Mouse (Mus musculus) intestine, embryonic 15.5 days (tissue): ENCODE data around the gene Tut1. TPM values are rescaled to one million over a fixed set of nuclear protein-coding genes. Genes with fewer than 3 reads are reported as not detected.
A peak's percentile ranks its signal among the peaks of the same experiment; 100 is the strongest.

Source experiments
- ATAC-seq: fragments of 200-750 bp; cut with Nextera tagmentation; 2 replicates; pipeline ENCODE4 v1.8.0; 2017; ENCODE audit warnings: moderate TSS enrichment, moderate library complexity
- H3K27ac ChIP-seq: fragments of 300-500 bp; sonication (generic); 2 replicates; pipeline ENCODE4 v1.5.1; 2015; ENCODE audit warnings: mild to moderate bottlenecking, inconsistent platforms
- H3K27me3 ChIP-seq: fragments of 300-500 bp; sonication (generic); replicated peaks from 2 replicates; pipeline ENCODE4 v1.6.1; 2015; ENCODE audit warnings: inconsistent platforms
- H3K36me3 ChIP-seq: fragments of 300-500 bp; sonication (generic); 2 replicates; pipeline ENCODE4 v1.6.1; 2015; ENCODE audit warnings: inconsistent platforms
- H3K4me1 ChIP-seq: fragments of 300-500 bp; sonication (generic); replicated peaks from 2 replicates; pipeline ENCODE4 v1.6.1; 2015; ENCODE audit warnings: inconsistent platforms
- H3K4me2 ChIP-seq: fragments of 300-500 bp; sonication (generic); replicated peaks from 2 replicates; pipeline ENCODE4 v1.6.1; 2015; ENCODE audit warnings: mild to moderate bottlenecking, inconsistent platforms
- H3K4me3 ChIP-seq: fragments of 300-500 bp; sonication (generic); replicated peaks from 2 replicates; pipeline ENCODE4 v1.5.1; 2015; ENCODE audit warnings: inconsistent platforms
- H3K9ac ChIP-seq: fragments of 300-500 bp; sonication (generic); 2 replicates; pipeline ENCODE4 v1.6.1; 2015; ENCODE audit warnings: inconsistent platforms
- H3K9me3 ChIP-seq: fragments of 300-500 bp; sonication (generic); 2 replicates; pipeline ENCODE4 v1.6.1; 2016; ENCODE audit warnings: inconsistent platforms
- WGBS: fragments of 180-500 bp; shearing (Covaris S2); methylation state at CpG from one replicate; pipeline ENCODE4 v1.1.7; 2015; 5-methylcytosine and 5-hydroxymethylcytosine counted together
- polyA plus RNA-seq: library from polyadenylated mRNA; unstranded; fragments of >200 nt; fragmentation: Nextera tagmentation; extraction: Ambion mirVana; gene quantifications from 2 replicates; pipeline ENCODE4 v1.2.1, GENCODE M21; 2015

The Tut1 gene
- polyA plus RNA-seq, 1 experiment from 2014 or later = 29.7 TPM

- H3K4me3 ChIP-seq = peak overlapping the region; percentile 24
- 21% methylated on average over 5 of the region's 5 CpGs for WGBS
- H3K9ac ChIP-seq = peak overlapping the region; percentile 26
- peaks cover 29% of the 10 kb centered on the region for H3K4me1 ChIP-seq
- H3K27me3 ChIP-seq = no peaks in the 10 kb centered on the region
- peaks cover 38% of the 10 kb centered on the region for H3K36me3 ChIP-seq
- no peak for ATAC-seq
- H3K27ac ChIP-seq = peak overlapping the region; percentile 36; the same call in 1 of the 2 replicates
- H3K9me3 ChIP-seq = no peaks in the 10 kb centered on the region
- H3K4me2 ChIP-seq = peak overlapping the region; percentile 69
Measured at GRCm38 (mm10) chr19:8944750-8945149, 8.9 kb upstream of the Tut1 start.

- Histone ChIP-seq H3K36me3 (peaks cover 41% of the 10 kb centered on the region), H3K4me1 (peaks cover 29% of the 10 kb centered on the region), H3K27ac (peak overlapping the region; percentile 36; the same call in 1 of the 2 replicates), H3K9ac (peak overlapping the region; percentile 26), H3K27me3 (no peaks in the 10 kb centered on the region), H3K9me3 (no peaks in the 10 kb centered on the region), H3K4me3 (peak overlapping the region; percentile 24), H3K4me2 (peak overlapping the region; percentile 69)
- WGBS = 76% methylated on average over 6 of the region's 6 CpGs
- ATAC-seq = no peak
Measured at GRCm38 (mm10) chr19:8945251-8945650, 8.4 kb upstream of the Tut1 start.

- H3K36me3 ChIP-seq = peaks cover 54% of the 10 kb centered on the region
- no peak overlapping the region for H3K9ac ChIP-seq
Measured at GRCm38 (mm10) chr19:8946929-8947328, 6.7 kb upstream of the Tut1 start.

GRCm38 (mm10) chr19:8950190-8950589 is 3.5 kb upstream of the Tut1 start:
- no peak for ATAC-seq
- Histone ChIP-seq H3K27me3 (no peaks in the 10 kb centered on the region), H3K36me3 (peaks cover 54% of the 10 kb centered on the region), H3K9me3 (no peaks in the 10 kb centered on the region), H3K4me1 (peaks cover 10% of the 10 kb centered on the region), H3K4me3 (no peak overlapping the region), H3K9ac (no peak overlapping the region), H3K4me2 (no peak overlapping the region), H3K27ac (no peak overlapping the region)
- WGBS = 93% methylated on average over 5 of the region's 5 CpGs

More at GRCm38 (mm10) chr19:8946929-8947328, 6.7 kb upstream of the Tut1 start:
- Histone ChIP-seq H3K27me3 (no peaks in the 10 kb centered on the region), H3K27ac (no peak overlapping the region), H3K4me1 (peaks cover 18% of the 10 kb centered on the region), H3K4me3 (no peak overlapping the region), H3K4me2 (no peak overlapping the region), H3K9me3 (no peaks in the 10 kb centered on the region)
- WGBS = 92% methylated on average over 7 of the region's 7 CpGs
- no peak for ATAC-seq

- no peak for ATAC-seq
- Histone ChIP-seq H3K36me3 (peaks cover 36% of the 10 kb centered on the region), H3K27ac (no peak overlapping the region), H3K9me3 (no peaks in the 10 kb centered on the region), H3K27me3 (no peaks in the 10 kb centered on the region), H3K4me2 (0 out of 2 replicates have a peak overlapping the region, but pooled peaks have one; percentile 64), H3K4me1 (peaks cover 10% of the 10 kb centered on the region), H3K4me3 (no peak overlapping the region), H3K9ac (0 out of 2 replicates have a peak overlapping the region, but pooled peaks have one; percentile 5)
- 83% methylated on average over 9 of the region's 9 CpGs for WGBS
Measured at GRCm38 (mm10) chr19:8952241-8952640, 1.4 kb upstream of the Tut1 start.

GRCm38 (mm10) chr19:8954171-8954570 is 524 bp downstream of the Tut1 start:
- WGBS = 7% methylated on average over 9 of the region's 9 CpGs
- peak overlapping the region; percentile 65 for H3K9ac ChIP-seq
- H3K4me1 ChIP-seq = peaks cover 10% of the 10 kb centered on the region
- H3K4me3 ChIP-seq = peak overlapping the region; percentile 70
- no peaks in the 10 kb centered on the region for H3K27me3 ChIP-seq
- H3K27ac ChIP-seq = peak overlapping the region; percentile 81
- 0 out of 2 replicates have a peak, but pooled peaks have one; percentile 1 for ATAC-seq
- no peaks in the 10 kb centered on the region for H3K9me3 ChIP-seq
- H3K4me2 ChIP-seq = peak overlapping the region; percentile 75
- H3K36me3 ChIP-seq = peaks cover 23% of the 10 kb centered on the region

GRCm38 (mm10) chr19:8962256-8962655 is 8.6 kb downstream of the Tut1 start:
- no peak overlapping the region for H3K4me2 ChIP-seq
- ATAC-seq = no peak
- H3K36me3 ChIP-seq = peaks cover 36% of the 10 kb centered on the region
- H3K27me3 ChIP-seq = no peaks in the 10 kb centered on the region
- WGBS = 94% methylated on average over 2 of the region's 2 CpGs
- no peak overlapping the region for H3K27ac ChIP-seq
- no peak overlapping the region for H3K9ac ChIP-seq
- peaks cover 6% of the 10 kb centered on the region for H3K4me1 ChIP-seq
- no peaks in the 10 kb centered on the region for H3K9me3 ChIP-seq
- no peak overlapping the region for H3K4me3 ChIP-seq

GRCm38 (mm10) chr19:8965075-8965474 is 11.4 kb downstream of the Tut1 start:
- H3K27me3 ChIP-seq = no peaks in the 10 kb centered on the region
- 84% methylated on average over 11 of the region's 11 CpGs for WGBS
- H3K4me1 ChIP-seq = peaks cover 9% of the 10 kb centered on the region
- no peak overlapping the region for H3K27ac ChIP-seq
- ATAC-seq = no peak
- no peak overlapping the region; the same call in 1 of the 2 replicates for H3K4me2 ChIP-seq
- H3K9ac ChIP-seq = peak overlapping the region; percentile 52; the same call in 1 of the 2 replicates
- no peaks in the 10 kb centered on the region for H3K9me3 ChIP-seq
- peaks cover 30% of the 10 kb centered on the region for H3K36me3 ChIP-seq
- no peak overlapping the region for H3K4me3 ChIP-seq

- Histone ChIP-seq H3K27me3 (no peaks in the 10 kb centered on the region), H3K36me3 (peaks cover 37% of the 10 kb centered on the region)
Measured at GRCm38 (mm10) chr19:8965771-8966170, 12.1 kb downstream of the Tut1 start.

GRCm38 (mm10) chr19:8966198-8966589 is 12.5 kb downstream of the Tut1 start:
- H3K9ac ChIP-seq = peak overlapping the region; percentile 52
- peaks cover 41% of the 10 kb centered on the region for H3K36me3 ChIP-seq

More at GRCm38 (mm10) chr19:8965771-8966170, 12.1 kb downstream of the Tut1 start:
- Histone ChIP-seq H3K27ac (peak overlapping the region; percentile 93), H3K4me3 (peak overlapping the region; percentile 77), H3K9me3 (no peaks in the 10 kb centered on the region), H3K4me1 (peaks cover 9% of the 10 kb centered on the region), H3K9ac (peak overlapping the region; percentile 52), H3K4me2 (peak overlapping the region; percentile 64)
- 69% methylated on average over 8 of the region's 8 CpGs for WGBS
- no peak for ATAC-seq

GRCm38 (mm10) chr19:8966590-8967372 is 13.1 kb downstream of the Tut1 start, which contains the start of gene Eef1g:
Gene Eef1g (plus strand): TSS chr19:8967041.
- peaks cover 46% of the 10 kb centered on the region for H3K36me3 ChIP-seq
- H3K4me1 ChIP-seq = peaks cover 9% of the 10 kb centered on the region
- no peaks in the 10 kb centered on the region for H3K27me3 ChIP-seq
- H3K4me3 ChIP-seq = peak within 1 kb of the TSS; percentile 77
- H3K27ac ChIP-seq = peak within 1 kb of the TSS; percentile 93
- WGBS = under 1% methylated on average over 52 of the region's 52 CpGs
- H3K4me2 ChIP-seq = peak within 1 kb of the TSS; percentile 74
- H3K9ac ChIP-seq = peak within 1 kb of the TSS; percentile 85
- H3K9me3 ChIP-seq = no peaks in the 10 kb centered on the region
- ATAC-seq = peak; percentile 99

More at GRCm38 (mm10) chr19:8966198-8966589, 12.5 kb downstream of the Tut1 start:
- ATAC-seq = peak; percentile 50
- WGBS = 28% methylated on average over 5 of the region's 5 CpGs
- Histone ChIP-seq H3K27me3 (no peaks in the 10 kb centered on the region), H3K4me1 (peaks cover 9% of the 10 kb centered on the region), H3K4me3 (peak overlapping the region; percentile 77), H3K27ac (peak overlapping the region; percentile 93), H3K4me2 (peak overlapping the region; percentile 64), H3K9me3 (no peaks in the 10 kb centered on the region)

- 0% methylated on average over 8 of the region's 8 CpGs for WGBS
Measured at GRCm38 (mm10) chr19:8967373-8967743, 13.7 kb downstream of the Tut1 start.

More at GRCm38 (mm10) chr19:8967373-8967743, 13.7 kb downstream of the Tut1 start:
- Histone ChIP-seq H3K27me3 (no peaks in the 10 kb centered on the region), H3K27ac (peak overlapping the region; percentile 78), H3K9me3 (no peaks in the 10 kb centered on the region), H3K36me3 (peaks cover 50% of the 10 kb centered on the region), H3K9ac (peak overlapping the region; percentile 85), H3K4me3 (peak overlapping the region; percentile 77), H3K4me1 (peaks cover 9% of the 10 kb centered on the region), H3K4me2 (peak overlapping the region; percentile 74)
- no peak for ATAC-seq
